Mouse (Mus musculus): ENCODE data around the gene Lhfpl5.

Lhfpl5 gene

GRCm38 (mm10) chr17:28556635-28557396, 18.6 kb upstream of the Lhfpl5 start:
- Histone ChIP-seq H3K27me3 (ENCODE audit: control insufficient read depth, insufficient read depth, low read length, poor library complexity, severe bottlenecking) (no peaks in the 10 kb centered on the region), H3K36me3 (ENCODE audit: control insufficient read depth, insufficient read depth, low read length, poor library complexity, severe bottlenecking) (no peaks in the 10 kb centered on the region)
- DNase-seq (ENCODE audit: low read depth, low spot score): no peak

DNA sequence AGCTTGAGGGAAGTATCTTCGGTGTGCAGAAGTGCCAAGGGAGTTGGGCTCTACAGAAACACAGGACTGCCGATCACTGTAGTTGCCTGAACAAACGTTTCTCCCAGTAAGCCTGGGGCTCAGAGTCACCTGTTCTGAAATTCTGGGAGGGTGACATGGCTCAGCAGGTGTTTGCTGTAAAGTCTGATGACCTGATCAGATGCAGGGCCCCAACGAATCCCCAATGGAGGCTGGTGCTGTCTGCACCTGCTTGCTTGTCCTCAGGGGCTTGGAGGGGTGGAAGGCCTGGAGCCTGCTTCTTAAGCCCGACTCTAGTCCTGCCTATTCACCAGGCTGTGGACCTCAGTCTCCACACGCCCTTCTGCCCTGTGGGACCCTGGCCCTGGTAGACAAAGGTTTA, 17.7 kb upstream of the Lhfpl5 start:
- no peaks in the 10 kb centered on the region for H3K27me3 ChIP-seq (ENCODE audit: control insufficient read depth, insufficient read depth, low read length, poor library complexity, severe bottlenecking)
- H3K36me3 ChIP-seq (ENCODE audit: control insufficient read depth, insufficient read depth, low read length, poor library complexity, severe bottlenecking): no peaks in the 10 kb centered on the region
- no peak for DNase-seq (ENCODE audit: low read depth, low spot score)

GRCm38 (mm10) chr17:28560598-28560997, 14.8 kb upstream of the Lhfpl5 start, which contains the start of gene Clps:
Gene Clps (minus strand): TSS chr17:28560766.
- no peaks in the 10 kb centered on the region for H3K27me3 ChIP-seq (ENCODE audit: control insufficient read depth, insufficient read depth, low read length, poor library complexity, severe bottlenecking)
- DNase-seq (ENCODE audit: low read depth, low spot score): no peak
- no peaks in the 10 kb centered on the region for H3K36me3 ChIP-seq (ENCODE audit: control insufficient read depth, insufficient read depth, low read length, poor library complexity, severe bottlenecking)

DNA sequence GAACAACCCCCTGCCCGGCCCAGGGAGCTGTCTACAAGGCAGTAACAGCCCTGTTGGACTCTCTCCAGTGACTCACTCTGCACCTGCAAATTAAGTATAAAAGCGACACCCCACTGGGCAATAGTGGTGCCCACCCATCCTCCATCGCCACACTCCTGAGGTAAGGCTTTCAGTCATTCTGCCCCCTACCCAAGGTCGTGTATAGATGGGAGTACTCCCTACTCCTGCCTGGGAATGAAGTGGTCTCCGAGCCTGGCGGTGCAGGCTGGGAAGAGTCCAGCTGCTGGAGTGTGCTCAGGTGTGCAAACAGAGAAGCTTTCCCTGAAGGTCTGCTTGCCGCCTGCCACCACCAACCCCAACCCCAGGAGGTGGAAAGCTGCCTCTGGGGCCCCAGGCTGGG, 13.8 kb upstream of the Lhfpl5 start:
- no peaks in the 10 kb centered on the region for H3K27me3 ChIP-seq (ENCODE audit: control insufficient read depth, insufficient read depth, low read length, poor library complexity, severe bottlenecking)
- H3K36me3 ChIP-seq (ENCODE audit: control insufficient read depth, insufficient read depth, low read length, poor library complexity, severe bottlenecking): no peaks in the 10 kb centered on the region
- no peak for DNase-seq (ENCODE audit: low read depth, low spot score)

- no peaks in the 10 kb centered on the region for H3K27me3 ChIP-seq (ENCODE audit: control insufficient read depth, insufficient read depth, low read length, poor library complexity, severe bottlenecking)
- no peaks in the 10 kb centered on the region for H3K36me3 ChIP-seq (ENCODE audit: control insufficient read depth, insufficient read depth, low read length, poor library complexity, severe bottlenecking)
- DNase-seq (ENCODE audit: low read depth, low spot score): no peak
Measured at GRCm38 (mm10) chr17:28565181-28565580, 10.3 kb upstream of the Lhfpl5 start.

- H3K27me3 ChIP-seq (ENCODE audit: control insufficient read depth, insufficient read depth, low read length, poor library complexity, severe bottlenecking): no peaks in the 10 kb centered on the region
Measured at GRCm38 (mm10) chr17:28567541-28567940, 7.9 kb upstream of the Lhfpl5 start.

DNA sequence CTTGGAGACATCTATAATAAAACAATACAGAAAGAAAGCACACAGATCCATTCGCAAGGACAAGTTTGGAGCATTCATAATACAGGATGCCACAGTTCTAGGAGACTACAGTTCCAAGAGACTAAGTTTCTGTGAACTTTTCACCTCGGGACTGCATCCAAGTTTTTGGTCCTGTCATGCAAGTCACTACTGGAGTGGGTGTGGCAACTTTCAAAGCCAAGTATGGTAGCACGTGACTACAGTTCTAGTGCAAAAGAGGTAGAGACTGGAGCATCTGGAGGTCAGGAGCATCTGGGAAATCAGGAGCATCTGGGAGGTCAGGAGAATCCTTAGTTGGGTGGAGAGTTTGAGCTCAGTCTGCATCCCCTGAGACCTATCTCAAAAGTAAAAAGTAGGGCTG, 3.6 kb upstream of the Lhfpl5 start:
- H3K36me3 ChIP-seq (ENCODE audit: control insufficient read depth, insufficient read depth, low read length, poor library complexity, severe bottlenecking): no peaks in the 10 kb centered on the region
- no peak for DNase-seq (ENCODE audit: low read depth, low spot score)

More at GRCm38 (mm10) chr17:28567541-28567940, 7.9 kb upstream of the Lhfpl5 start:
- H3K36me3 ChIP-seq (ENCODE audit: control insufficient read depth, insufficient read depth, low read length, poor library complexity, severe bottlenecking): no peaks in the 10 kb centered on the region
- DNase-seq (ENCODE audit: low read depth, low spot score): no peak

DNA sequence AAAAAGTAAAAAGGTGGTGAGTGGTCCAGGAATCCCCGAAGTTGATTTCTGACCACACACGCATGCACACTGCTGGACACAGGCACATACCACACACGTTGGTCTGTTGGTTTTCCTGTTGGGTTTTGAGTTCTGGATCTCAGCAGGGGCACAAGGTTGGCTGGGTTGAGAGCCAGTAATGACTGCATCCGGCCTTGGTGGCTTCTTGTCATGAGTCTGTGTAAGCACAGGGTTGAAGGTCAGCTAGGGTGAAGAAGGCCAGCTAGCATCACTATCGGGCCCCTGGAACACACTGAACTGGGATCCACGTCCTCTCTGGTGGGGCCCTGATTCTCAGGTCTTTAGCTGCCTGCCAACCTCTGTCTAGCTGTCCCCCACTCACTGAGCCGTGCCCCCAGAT, 2.9 kb upstream of the Lhfpl5 start:
- no peak for DNase-seq (ENCODE audit: low read depth, low spot score)
- Histone ChIP-seq H3K36me3 (ENCODE audit: control insufficient read depth, insufficient read depth, low read length, poor library complexity, severe bottlenecking) (no peaks in the 10 kb centered on the region), H3K27me3 (ENCODE audit: control insufficient read depth, insufficient read depth, low read length, poor library complexity, severe bottlenecking) (no peaks in the 10 kb centered on the region)

More for the DNA sequence above, 3.6 kb upstream of the Lhfpl5 start:
- no peaks in the 10 kb centered on the region for H3K27me3 ChIP-seq (ENCODE audit: control insufficient read depth, insufficient read depth, low read length, poor library complexity, severe bottlenecking)

- H3K36me3 ChIP-seq (ENCODE audit: control insufficient read depth, insufficient read depth, low read length, poor library complexity, severe bottlenecking): no peaks in the 10 kb centered on the region
- DNase-seq (ENCODE audit: low read depth, low spot score): no peak
- H3K27me3 ChIP-seq (ENCODE audit: control insufficient read depth, insufficient read depth, low read length, poor library complexity, severe bottlenecking): no peaks in the 10 kb centered on the region
Measured at GRCm38 (mm10) chr17:28572941-28573340, 2.5 kb upstream of the Lhfpl5 start.

DNA sequence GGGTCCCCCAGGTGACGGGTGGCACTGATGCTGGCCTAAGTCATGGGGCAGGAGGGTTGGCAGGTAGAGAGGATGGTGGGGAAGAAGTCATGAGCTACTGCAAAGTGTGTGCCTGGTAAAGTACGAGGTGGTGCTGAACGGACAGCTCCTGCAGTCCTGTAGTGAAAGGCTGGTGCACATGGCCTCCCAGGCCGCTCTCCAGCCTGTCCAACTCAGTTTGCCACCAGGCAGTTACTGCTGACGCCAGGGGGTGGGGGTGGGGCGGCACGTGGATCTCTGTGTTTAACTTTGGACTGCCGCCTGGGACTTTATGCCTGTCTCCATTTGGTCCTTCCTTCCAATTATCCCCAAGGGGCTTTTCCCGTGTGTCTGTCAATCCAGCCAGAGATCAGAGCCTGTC, 5.0 kb downstream of the Lhfpl5 start:
- no peaks in the 10 kb centered on the region for H3K27me3 ChIP-seq (ENCODE audit: control insufficient read depth, insufficient read depth, low read length, poor library complexity, severe bottlenecking)
- peak; percentile 60 for DNase-seq (ENCODE audit: low read depth, low spot score)
- H3K36me3 ChIP-seq (ENCODE audit: control insufficient read depth, insufficient read depth, low read length, poor library complexity, severe bottlenecking): no peaks in the 10 kb centered on the region

GRCm38 (mm10) chr17:28581056-28581455, 5.6 kb downstream of the Lhfpl5 start:
- DNase-seq (ENCODE audit: low read depth, low spot score): peak; percentile 17
- H3K27me3 ChIP-seq (ENCODE audit: control insufficient read depth, insufficient read depth, low read length, poor library complexity, severe bottlenecking): no peaks in the 10 kb centered on the region

GRCm38 (mm10) chr17:28586509-28586908, 11.1 kb downstream of the Lhfpl5 start:
- no peak for DNase-seq (ENCODE audit: low read depth, low spot score)
- no peaks in the 10 kb centered on the region for H3K27me3 ChIP-seq (ENCODE audit: control insufficient read depth, insufficient read depth, low read length, poor library complexity, severe bottlenecking)
- H3K36me3 ChIP-seq (ENCODE audit: control insufficient read depth, insufficient read depth, low read length, poor library complexity, severe bottlenecking): peaks cover 2% of the 10 kb centered on the region; the same call in 1 of the 2 replicates

More at GRCm38 (mm10) chr17:28581056-28581455, 5.6 kb downstream of the Lhfpl5 start:
- H3K36me3 ChIP-seq (ENCODE audit: control insufficient read depth, insufficient read depth, low read length, poor library complexity, severe bottlenecking): no peaks in the 10 kb centered on the region

- no peaks in the 10 kb centered on the region for H3K27me3 ChIP-seq (ENCODE audit: control insufficient read depth, insufficient read depth, low read length, poor library complexity, severe bottlenecking)
- peaks cover 2% of the 10 kb centered on the region for H3K36me3 ChIP-seq (ENCODE audit: control insufficient read depth, insufficient read depth, low read length, poor library complexity, severe bottlenecking)
- DNase-seq (ENCODE audit: low read depth, low spot score): no peak
Measured at GRCm38 (mm10) chr17:28588591-28588990, 13.2 kb downstream of the Lhfpl5 start.

DNA sequence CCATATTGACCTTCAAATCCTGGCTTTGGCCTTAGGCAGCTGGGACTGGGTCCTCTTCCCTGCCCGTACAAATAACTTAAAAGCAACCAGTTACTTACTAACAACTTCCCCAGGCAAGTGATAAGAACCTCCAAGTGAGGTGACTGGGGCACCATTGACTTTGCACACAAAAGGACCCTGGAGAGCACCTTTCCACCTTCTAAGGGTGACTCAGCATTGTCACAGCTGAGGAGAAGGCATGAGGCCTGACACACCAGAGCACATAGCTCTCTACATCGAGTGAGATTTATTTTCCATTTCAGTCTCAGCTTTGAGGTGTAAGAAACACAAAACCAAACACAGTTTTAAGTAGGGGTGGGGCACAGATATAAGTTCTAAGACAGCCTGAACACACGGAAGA, 15.2 kb downstream of the Lhfpl5 start:
- DNase-seq (ENCODE audit: low read depth, low spot score): no peak

DNA sequence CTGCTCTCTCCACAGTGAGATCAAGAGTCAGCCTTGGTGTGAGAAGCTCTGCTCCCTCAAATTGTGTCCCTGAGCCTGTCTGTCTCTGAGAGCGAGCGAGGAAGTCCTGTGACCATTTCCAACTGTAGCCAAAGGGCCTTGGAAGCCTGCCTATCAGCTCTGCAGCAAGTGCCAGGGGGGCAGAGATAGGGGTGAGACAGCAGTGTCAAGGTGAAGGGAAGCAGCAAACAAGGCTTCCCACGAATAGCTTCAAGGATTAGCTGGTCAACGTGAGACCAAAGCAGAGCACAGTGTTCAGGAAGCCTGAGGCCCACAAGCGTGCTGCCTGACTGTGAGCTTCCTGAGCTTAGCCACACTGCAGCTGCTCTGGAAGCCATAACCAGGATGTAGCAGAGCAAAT, 16.0 kb downstream of the Lhfpl5 start:
- no peaks in the 10 kb centered on the region for H3K27me3 ChIP-seq (ENCODE audit: control insufficient read depth, insufficient read depth, low read length, poor library complexity, severe bottlenecking)
- peaks cover 2% of the 10 kb centered on the region for H3K36me3 ChIP-seq (ENCODE audit: control insufficient read depth, insufficient read depth, low read length, poor library complexity, severe bottlenecking)
- DNase-seq (ENCODE audit: low read depth, low spot score): no peak

More for the DNA sequence above, 15.2 kb downstream of the Lhfpl5 start:
- H3K36me3 ChIP-seq (ENCODE audit: control insufficient read depth, insufficient read depth, low read length, poor library complexity, severe bottlenecking): peaks cover 2% of the 10 kb centered on the region
- H3K27me3 ChIP-seq (ENCODE audit: control insufficient read depth, insufficient read depth, low read length, poor library complexity, severe bottlenecking): no peaks in the 10 kb centered on the region

- Histone ChIP-seq H3K27me3 (ENCODE audit: control insufficient read depth, insufficient read depth, low read length, poor library complexity, severe bottlenecking) (no peaks in the 10 kb centered on the region), H3K36me3 (ENCODE audit: control insufficient read depth, insufficient read depth, low read length, poor library complexity, severe bottlenecking) (peaks cover 2% of the 10 kb centered on the region)
- DNase-seq (ENCODE audit: low read depth, low spot score): peak; percentile 76
Measured at GRCm38 (mm10) chr17:28592998-28593397, 17.6 kb downstream of the Lhfpl5 start.
